Mouse (Mus musculus): ENCODE results near the gene Itpr3. TPM values are rescaled to one million over a fixed set of nuclear protein-coding genes. Genes with fewer than 3 reads are reported as not detected.

Itpr3 gene
- polyA plus RNA-seq (2015; fragmentation: Nextera tagmentation; extraction: Ambion mirVana) = 0.90 and 1.1 TPM in 2 replicates

- H3K4me2 ChIP-seq (ENCODE audit: low read depth, low read length) = peak within 1 kb of the TSS; percentile 86
- WGBS (ENCODE audit: insufficient replicate concordance) = under 1% methylated on average over 65 of the region's 66 CpGs
- no peaks in the 10 kb centered on the region for H3K36me3 ChIP-seq (ENCODE audit: control insufficient read depth, insufficient read depth)
- peaks cover 3% of the 10 kb centered on the region for H3K4me1 ChIP-seq (ENCODE audit: control insufficient read depth, low read depth, low read length)
- 0 out of 2 replicates have a peak, but pooled peaks cover 2% of the 10 kb centered on the region for H3K9me3 ChIP-seq (replicated peaks; ENCODE audit: control insufficient read depth, low read length)
- peak within 1 kb of the TSS; percentile 63 for H3K27ac ChIP-seq (ENCODE audit: low read length)
- H3K9ac ChIP-seq (ENCODE audit: low read depth, low read length) = peak within 1 kb of the TSS; percentile 54
- ATAC-seq (ENCODE audit: low read depth) = peak; percentile 87
- peaks cover 17% of the 10 kb centered on the region for H3K27me3 ChIP-seq (ENCODE audit: control insufficient read depth, insufficient read depth, low read depth, low read length)
- H3K4me3 ChIP-seq (ENCODE audit: low read depth, low read length) = peak within 1 kb of the TSS; percentile 62
Observed at GRCm38 (mm10) chr17:27056812-27057516, at the start of gene Itpr3. Gene Itpr3 (plus strand): TSS chr17:27057304.

GRCm38 (mm10) chr17:27008277-27008676, 48.8 kb upstream of the Itpr3 start:
- Histone ChIP-seq H3K4me1 (ENCODE audit: control insufficient read depth, low read depth, low read length) (peaks cover 7% of the 10 kb centered on the region), H3K4me2 (ENCODE audit: low read depth, low read length) (no peak overlapping the region), H3K36me3 (ENCODE audit: control insufficient read depth, insufficient read depth) (no peaks in the 10 kb centered on the region), H3K4me3 (ENCODE audit: low read depth, low read length) (no peak overlapping the region), H3K27me3 (ENCODE audit: control insufficient read depth, insufficient read depth, low read depth, low read length) (no peaks in the 10 kb centered on the region), H3K9me3 (replicated peaks; ENCODE audit: control insufficient read depth, low read length) (no peaks in the 10 kb centered on the region), H3K27ac (ENCODE audit: low read length) (no peak overlapping the region), H3K9ac (ENCODE audit: low read depth, low read length) (no peak overlapping the region)
- no peak for ATAC-seq (ENCODE audit: low read depth)
- 23% methylated on average over 2 of the region's 2 CpGs for WGBS (ENCODE audit: insufficient replicate concordance)

- ATAC-seq (ENCODE audit: low read depth) = no peak
- no peak overlapping the region for H3K4me2 ChIP-seq (ENCODE audit: low read depth, low read length)
- no peaks in the 10 kb centered on the region for H3K36me3 ChIP-seq (ENCODE audit: control insufficient read depth, insufficient read depth)
- no peak overlapping the region for H3K4me3 ChIP-seq (ENCODE audit: low read depth, low read length)
- peaks cover 7% of the 10 kb centered on the region for H3K4me1 ChIP-seq (ENCODE audit: control insufficient read depth, low read depth, low read length)
- 69% methylated on average over 10 of the region's 10 CpGs for WGBS (ENCODE audit: insufficient replicate concordance)
- H3K9ac ChIP-seq (ENCODE audit: low read depth, low read length) = no peak overlapping the region
- H3K27ac ChIP-seq (ENCODE audit: low read length) = no peak overlapping the region
- H3K9me3 ChIP-seq (replicated peaks; ENCODE audit: control insufficient read depth, low read length) = no peaks in the 10 kb centered on the region
- no peaks in the 10 kb centered on the region for H3K27me3 ChIP-seq (ENCODE audit: control insufficient read depth, insufficient read depth, low read depth, low read length)
Observed at GRCm38 (mm10) chr17:27011167-27011566, 45.9 kb upstream of the Itpr3 start.

GRCm38 (mm10) chr17:27011998-27012672, 45.0 kb upstream of the Itpr3 start:
- 23% methylated on average over 14 of the region's 14 CpGs for WGBS (ENCODE audit: insufficient replicate concordance)
- H3K36me3 ChIP-seq (ENCODE audit: control insufficient read depth, insufficient read depth) = no peaks in the 10 kb centered on the region
- no peaks in the 10 kb centered on the region for H3K27me3 ChIP-seq (ENCODE audit: control insufficient read depth, insufficient read depth, low read depth, low read length)
- peak overlapping the region; percentile 34 for H3K4me2 ChIP-seq (ENCODE audit: low read depth, low read length)
- H3K9ac ChIP-seq (ENCODE audit: low read depth, low read length) = no peak overlapping the region
- ATAC-seq (ENCODE audit: low read depth) = peak; percentile 74
- no peaks in the 10 kb centered on the region for H3K9me3 ChIP-seq (replicated peaks; ENCODE audit: control insufficient read depth, low read length)
- H3K4me3 ChIP-seq (ENCODE audit: low read depth, low read length) = peak overlapping the region; percentile 8
- H3K27ac ChIP-seq (ENCODE audit: low read length) = no peak overlapping the region
- H3K4me1 ChIP-seq (ENCODE audit: control insufficient read depth, low read depth, low read length) = peaks cover 7% of the 10 kb centered on the region

GRCm38 (mm10) chr17:27012909-27013308, 44.2 kb upstream of the Itpr3 start:
- H3K4me1 ChIP-seq (ENCODE audit: control insufficient read depth, low read depth, low read length) = peaks cover 10% of the 10 kb centered on the region
- ATAC-seq (ENCODE audit: low read depth) = no peak
- peak overlapping the region; percentile 34; the same call in 1 of the 2 replicates for H3K4me2 ChIP-seq (ENCODE audit: low read depth, low read length)
- no peak overlapping the region for H3K9ac ChIP-seq (ENCODE audit: low read depth, low read length)
- H3K27me3 ChIP-seq (ENCODE audit: control insufficient read depth, insufficient read depth, low read depth, low read length) = no peaks in the 10 kb centered on the region
- 29% methylated on average over 6 of the region's 6 CpGs for WGBS (ENCODE audit: insufficient replicate concordance)
- no peaks in the 10 kb centered on the region for H3K36me3 ChIP-seq (ENCODE audit: control insufficient read depth, insufficient read depth)
- H3K9me3 ChIP-seq (replicated peaks; ENCODE audit: control insufficient read depth, low read length) = no peaks in the 10 kb centered on the region
- H3K27ac ChIP-seq (ENCODE audit: low read length) = no peak overlapping the region
- no peak overlapping the region for H3K4me3 ChIP-seq (ENCODE audit: low read depth, low read length)

GRCm38 (mm10) chr17:27017564-27018499, 39.3 kb upstream of the Itpr3 start:
- peaks cover 10% of the 10 kb centered on the region for H3K36me3 ChIP-seq (ENCODE audit: control insufficient read depth, insufficient read depth)
- H3K4me1 ChIP-seq (ENCODE audit: control insufficient read depth, low read depth, low read length) = peaks cover 10% of the 10 kb centered on the region
- H3K4me2 ChIP-seq (ENCODE audit: low read depth, low read length) = peak overlapping the region; percentile 87
- ATAC-seq (ENCODE audit: low read depth) = peak; percentile 72
- peak overlapping the region; percentile 70 for H3K4me3 ChIP-seq (ENCODE audit: low read depth, low read length)
- peak overlapping the region; percentile 65 for H3K9ac ChIP-seq (ENCODE audit: low read depth, low read length)
- WGBS (ENCODE audit: insufficient replicate concordance) = 8% methylated on average over 34 of the region's 34 CpGs
- no peaks in the 10 kb centered on the region for H3K9me3 ChIP-seq (replicated peaks; ENCODE audit: control insufficient read depth, low read length)
- no peak overlapping the region for H3K27ac ChIP-seq (ENCODE audit: low read length)
- H3K27me3 ChIP-seq (ENCODE audit: control insufficient read depth, insufficient read depth, low read depth, low read length) = no peaks in the 10 kb centered on the region

- WGBS (ENCODE audit: insufficient replicate concordance) = 44% methylated on average over 12 of the region's 12 CpGs
- peak overlapping the region; percentile 70 for H3K4me3 ChIP-seq (ENCODE audit: low read depth, low read length)
- H3K27ac ChIP-seq (ENCODE audit: low read length) = no peak overlapping the region
Observed at GRCm38 (mm10) chr17:27018555-27019196, 38.4 kb upstream of the Itpr3 start.

GRCm38 (mm10) chr17:27021076-27021475, 36.0 kb upstream of the Itpr3 start:
- Histone ChIP-seq H3K9ac (ENCODE audit: low read depth, low read length) (no peak overlapping the region), H3K27me3 (ENCODE audit: control insufficient read depth, insufficient read depth, low read depth, low read length) (no peaks in the 10 kb centered on the region), H3K36me3 (ENCODE audit: control insufficient read depth, insufficient read depth) (peaks cover 10% of the 10 kb centered on the region), H3K27ac (ENCODE audit: low read length) (no peak overlapping the region), H3K4me3 (ENCODE audit: low read depth, low read length) (no peak overlapping the region), H3K4me1 (ENCODE audit: control insufficient read depth, low read depth, low read length) (peaks cover 13% of the 10 kb centered on the region), H3K9me3 (replicated peaks; ENCODE audit: control insufficient read depth, low read length) (no peaks in the 10 kb centered on the region), H3K4me2 (ENCODE audit: low read depth, low read length) (no peak overlapping the region)
- no peak for ATAC-seq (ENCODE audit: low read depth)
- 85% methylated on average over 14 of the region's 14 CpGs for WGBS (ENCODE audit: insufficient replicate concordance)

More at GRCm38 (mm10) chr17:27018555-27019196, 38.4 kb upstream of the Itpr3 start:
- no peak for ATAC-seq (ENCODE audit: low read depth)
- H3K4me2 ChIP-seq (ENCODE audit: low read depth, low read length) = peak overlapping the region; percentile 87
- H3K27me3 ChIP-seq (ENCODE audit: control insufficient read depth, insufficient read depth, low read depth, low read length) = no peaks in the 10 kb centered on the region
- H3K9me3 ChIP-seq (replicated peaks; ENCODE audit: control insufficient read depth, low read length) = no peaks in the 10 kb centered on the region
- H3K4me1 ChIP-seq (ENCODE audit: control insufficient read depth, low read depth, low read length) = peaks cover 11% of the 10 kb centered on the region
- H3K9ac ChIP-seq (ENCODE audit: low read depth, low read length) = peak overlapping the region; percentile 65; the same call in 1 of the 2 replicates
- H3K36me3 ChIP-seq (ENCODE audit: control insufficient read depth, insufficient read depth) = peaks cover 10% of the 10 kb centered on the region
